10 mouse cellular contexts compared by ENCODE assay signal in the genomic region with DNA sequence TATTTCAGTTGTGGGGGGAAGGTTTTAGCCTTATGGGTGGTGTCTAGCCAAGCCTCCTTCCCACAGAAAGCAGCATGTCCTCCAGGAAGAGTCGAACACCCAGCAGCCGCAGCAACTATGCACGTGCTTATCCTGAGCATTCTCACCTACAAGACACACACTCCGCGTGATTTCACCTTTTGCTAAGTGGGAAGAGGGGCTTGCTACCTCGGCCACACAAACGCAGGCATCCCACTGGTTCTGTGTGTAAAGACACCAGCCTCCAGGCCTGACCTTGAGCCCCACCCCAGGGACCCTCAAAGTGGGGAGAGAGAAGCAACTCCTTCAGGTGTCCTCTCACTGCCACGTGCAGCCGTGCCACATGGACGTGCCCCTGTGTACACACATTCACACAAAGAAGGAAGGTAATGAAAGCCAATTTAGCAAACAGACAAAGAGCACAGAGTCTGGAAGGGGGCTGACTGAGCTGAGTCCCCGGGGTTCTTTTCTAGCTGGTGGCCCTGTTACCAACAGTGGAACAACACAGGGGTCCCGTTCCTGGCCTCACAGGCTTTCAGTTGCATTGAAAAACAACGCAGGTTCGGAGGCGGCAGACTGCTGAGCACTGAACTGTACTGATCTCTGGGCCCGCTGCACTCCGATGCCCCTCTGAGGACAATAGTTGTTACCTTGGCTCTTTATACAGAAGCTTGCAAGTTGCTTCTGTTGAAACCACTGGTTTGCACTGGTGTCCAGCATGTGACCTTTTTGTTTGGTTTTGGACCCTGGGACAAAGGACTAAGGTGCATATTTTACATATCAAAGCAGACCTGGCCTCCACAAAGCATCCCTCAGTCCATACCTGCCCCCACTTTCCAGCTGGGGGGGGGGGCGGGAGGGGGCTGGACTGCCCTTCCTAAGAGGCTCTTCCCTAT. TPM values are rescaled to one million over a fixed set of nuclear protein-coding genes. Genes with fewer than 3 reads are reported as not detected.
DNase-seq lines count a peak whose midpoint lies in the region; ATAC-seq lines count a peak whose summit lies in the region.
"Had no signal": no experiment of that assay in that cellular context is flagged by ENCODE, and none has a peak within 500 bp of the region (broad histone marks: within the 10 kb centered on the region; RNA-seq: fewer than 3 reads in every experiment).

No protein-coding gene starts in this region.

- DNase-seq in cerebellum, adult 9-11 months, result peak; percentile 40
- no peak for DNase-seq in cerebellum, postnatal 25 days
- no peak for DNase-seq in kidney, postnatal 4 days
- no peak for DNase-seq in forebrain, embryonic 14.5 days (ENCODE audit: low spot score)
- no peak for DNase-seq in layer of hippocampus, adult 9-10 months (ENCODE audit: low spot score)
- DNase-seq in thymus, postnatal 0 days (ENCODE audit: low spot score), result no peak
- DNase-seq: adrenal gland, adult 8-10 months had no signal

- ATAC-seq in kidney, embryonic 15.5 days (replicated peaks; ENCODE audit: low FRiP score), result 0 out of 2 replicates have a peak, but pooled peaks have one; percentile 19
- no peak for ATAC-seq in forebrain, embryonic 14.5 days
- 0 out of 2 replicates have a peak, but pooled peaks have one; percentile 19 for ATAC-seq in midbrain, embryonic 16.5 days

- H3K9ac ChIP-seq in kidney, embryonic 15.5 days, result no peak overlapping the region
- peak overlapping the region; percentile 35; the same call in 1 of the 2 replicates for H3K9ac ChIP-seq in forebrain, embryonic 14.5 days (ENCODE audit: low read length)
- no peak overlapping the region for H3K9ac ChIP-seq in midbrain, embryonic 16.5 days (ENCODE audit: low read depth, low read length)
- H3K9ac ChIP-seq: limb, embryonic 15.5 days had no signal

- 49% methylated on average over 18 of the region's 18 CpGs for WGBS in kidney, embryonic 15.5 days
- WGBS in forebrain, embryonic 14.5 days, result 15% methylated on average over 18 of the region's 18 CpGs
- 23% methylated on average over 18 of the region's 18 CpGs for WGBS in midbrain, embryonic 16.5 days

- H3K36me3 ChIP-seq in kidney, embryonic 15.5 days, result no peaks in the 10 kb centered on the region
- no peaks in the 10 kb centered on the region for H3K36me3 ChIP-seq in forebrain, embryonic 14.5 days (ENCODE audit: control insufficient read depth, insufficient read depth, low read length)
- no peaks in the 10 kb centered on the region for H3K36me3 ChIP-seq in midbrain, embryonic 16.5 days (ENCODE audit: control insufficient read depth, insufficient read depth, low read length)
- H3K36me3 ChIP-seq: limb, embryonic 15.5 days had no signal

- no peak overlapping the region for H3K27ac ChIP-seq in kidney, embryonic 15.5 days
- no peak overlapping the region for H3K27ac ChIP-seq in forebrain, embryonic 14.5 days (ENCODE audit: low read depth, low read length)
- no peak overlapping the region for H3K27ac ChIP-seq in midbrain, embryonic 16.5 days (ENCODE audit: low read length)
- H3K27ac ChIP-seq: limb, embryonic 15.5 days had no signal

- 0 out of 2 replicates have a peak, but pooled peaks cover 4% of the 10 kb centered on the region for H3K27me3 ChIP-seq in kidney, embryonic 15.5 days
- H3K27me3 ChIP-seq in forebrain, embryonic 14.5 days (replicated peaks; ENCODE audit: control insufficient read depth, insufficient read depth, low read length), result peaks cover 11% of the 10 kb centered on the region; the same call in 1 of the 2 replicates
- peaks cover 5% of the 10 kb centered on the region for H3K27me3 ChIP-seq in midbrain, embryonic 16.5 days (ENCODE audit: control insufficient read depth, insufficient read depth, low read depth, low read length)
- H3K27me3 ChIP-seq: limb, embryonic 15.5 days had no signal

- no peaks in the 10 kb centered on the region for H3K9me3 ChIP-seq in kidney, embryonic 15.5 days (replicated peaks)
- no peaks in the 10 kb centered on the region for H3K9me3 ChIP-seq in forebrain, embryonic 14.5 days (replicated peaks; ENCODE audit: control insufficient read depth, low read length)
- H3K9me3 ChIP-seq in midbrain, embryonic 16.5 days (replicated peaks; ENCODE audit: control insufficient read depth, low read length, poor library complexity, severe bottlenecking), result no peaks in the 10 kb centered on the region
- H3K9me3 ChIP-seq: limb, embryonic 15.5 days had no signal

- H3K4me3 ChIP-seq in kidney, embryonic 15.5 days (replicated peaks), result no peak overlapping the region
- no peak overlapping the region for H3K4me3 ChIP-seq in forebrain, embryonic 14.5 days (ENCODE audit: low read depth, low read length)
- H3K4me3 ChIP-seq in midbrain, embryonic 16.5 days (ENCODE audit: low read depth, low read length), result no peak overlapping the region
- H3K4me3 ChIP-seq: limb, embryonic 15.5 days had no signal

- H3K4me2 ChIP-seq in kidney, embryonic 15.5 days, result no peak overlapping the region
- no peak overlapping the region for H3K4me2 ChIP-seq in forebrain, embryonic 14.5 days (ENCODE audit: low read length)
- H3K4me2 ChIP-seq in midbrain, embryonic 16.5 days (ENCODE audit: low read length), result no peak overlapping the region
- H3K4me2 ChIP-seq: limb, embryonic 15.5 days had no signal

- peaks cover 59% of the 10 kb centered on the region for H3K4me1 ChIP-seq in kidney, embryonic 15.5 days
- H3K4me1 ChIP-seq in forebrain, embryonic 14.5 days (ENCODE audit: control insufficient read depth, insufficient read depth, low read length), result peaks cover 4% of the 10 kb centered on the region; the same call in 1 of the 2 replicates
- H3K4me1 ChIP-seq in midbrain, embryonic 16.5 days (ENCODE audit: control insufficient read depth, insufficient read depth, low read length), result peaks cover 12% of the 10 kb centered on the region; the same call in 1 of the 2 replicates

RNA-seq across cellular contexts. Expression of a gene that starts 14.9 kb away (rescaled TPM):
- polyA plus RNA-seq in kidney, embryonic 15.5 days (2015; fragmentation: Nextera tagmentation; extraction: Ambion mirVana), result 29.1 and 29.5 TPM in 2 replicates
- polyA plus RNA-seq in forebrain, embryonic 14.5 days (2014; fragmentation: Nextera tagmentation; extraction: Ambion mirVana), result 6.2 and 6.5 TPM in 2 replicates
- polyA plus RNA-seq in midbrain, embryonic 16.5 days (2015; fragmentation: Nextera tagmentation; extraction: Ambion mirVana), result 6.9 and 7.1 TPM in 2 replicates
- polyA plus RNA-seq in thymus, postnatal 0 days (2015; fragmentation: Nextera tagmentation; extraction: Ambion mirVana), result 13.4 and 14.8 TPM in 2 replicates

RNA-seq across cellular contexts. Expression of a gene that starts 54.3 kb away (rescaled TPM):
- 0.87 and 1.4 TPM in 2 replicates for polyA plus RNA-seq in kidney, embryonic 15.5 days (2015; fragmentation: Nextera tagmentation; extraction: Ambion mirVana)
- 1.3 and 2.2 TPM in 2 replicates for polyA plus RNA-seq in forebrain, embryonic 14.5 days (2014; fragmentation: Nextera tagmentation; extraction: Ambion mirVana)
- polyA plus RNA-seq in midbrain, embryonic 16.5 days (2015; fragmentation: Nextera tagmentation; extraction: Ambion mirVana), result 4.6 and 5.3 TPM in 2 replicates
- 1.9 and 2.4 TPM in 2 replicates for polyA plus RNA-seq in thymus, postnatal 0 days (2015; fragmentation: Nextera tagmentation; extraction: Ambion mirVana)
